Mouse (Mus musculus): Measurements from ENCODE around the gene Inka1.
A peak's percentile ranks its signal among the peaks of the same experiment; 100 is the strongest.
"Not testable (repeated sequence)": the region's sequence is repeated elsewhere in the genome, so short reads cannot be mapped to it uniquely, and the experiment has no call there.

The Inka1 gene

GRCm38 (mm10) chr9:107985131-107986119, at the start of gene Inka1:
Gene Inka1 (minus strand): TSS chr9:107985879.
- peak; percentile 93 for DNase-seq (ENCODE audit: low read depth)

- no peak for DNase-seq (ENCODE audit: low read depth)
Measured at GRCm38 (mm10) chr9:108032126-108032525, 46.4 kb upstream of the Inka1 start.

- no peak for DNase-seq (ENCODE audit: low read depth)
Measured at GRCm38 (mm10) chr9:108027867-108028266, 42.2 kb upstream of the Inka1 start.

- no peak for DNase-seq (ENCODE audit: low read depth)
Measured at GRCm38 (mm10) chr9:108026584-108026983, 40.9 kb upstream of the Inka1 start.

- DNase-seq (ENCODE audit: low read depth): no peak
Measured at GRCm38 (mm10) chr9:108023216-108023615, 37.5 kb upstream of the Inka1 start.

GRCm38 (mm10) chr9:108020741-108021140, 35.1 kb upstream of the Inka1 start:
- DNase-seq (ENCODE audit: low read depth): no peak

- DNase-seq (ENCODE audit: low read depth): no peak
Measured at GRCm38 (mm10) chr9:108017127-108017526, 31.4 kb upstream of the Inka1 start.

GRCm38 (mm10) chr9:108013577-108013976, 27.9 kb upstream of the Inka1 start:
- DNase-seq (ENCODE audit: low read depth): not testable (repeated sequence)

- no peak for DNase-seq (ENCODE audit: low read depth)
Measured at GRCm38 (mm10) chr9:108010385-108010784, 24.7 kb upstream of the Inka1 start.

GRCm38 (mm10) chr9:108008041-108008440, 22.4 kb upstream of the Inka1 start:
- DNase-seq (ENCODE audit: low read depth): no peak

GRCm38 (mm10) chr9:108003531-108003890, 17.8 kb upstream of the Inka1 start:
- DNase-seq (ENCODE audit: low read depth): peak; percentile 66

- peak; percentile 69 for DNase-seq (ENCODE audit: low read depth)
Measured at GRCm38 (mm10) chr9:108002778-108003530, 17.3 kb upstream of the Inka1 start.

GRCm38 (mm10) chr9:108001922-108002770, 16.5 kb upstream of the Inka1 start, which contains the start of gene Ip6k1:
Gene Ip6k1 (plus strand): TSS chr9:108002501.
- DNase-seq (ENCODE audit: low read depth): peak; percentile 100

GRCm38 (mm10) chr9:107996049-107996448, 10.4 kb upstream of the Inka1 start, which contains the start of gene Gm20662:
Gene Gm20662 (plus strand): TSS chr9:107996349.
- DNase-seq (ENCODE audit: low read depth): no peak

- DNase-seq (ENCODE audit: low read depth): no peak
Measured at GRCm38 (mm10) chr9:107995513-107995912, 9.8 kb upstream of the Inka1 start.

GRCm38 (mm10) chr9:107994464-107994863, 8.8 kb upstream of the Inka1 start:
- DNase-seq (ENCODE audit: low read depth): no peak

GRCm38 (mm10) chr9:107993013-107993412, 7.3 kb upstream of the Inka1 start:
- no peak for DNase-seq (ENCODE audit: low read depth)

- DNase-seq (ENCODE audit: low read depth): no peak
Measured at GRCm38 (mm10) chr9:107992197-107992596, 6.5 kb upstream of the Inka1 start, which contains the start of gene Cdhr4. Gene Cdhr4 (plus strand): TSS chr9:107992497.

GRCm38 (mm10) chr9:107987950-107988349, 2.3 kb upstream of the Inka1 start:
- no peak for DNase-seq (ENCODE audit: low read depth)

- DNase-seq (ENCODE audit: low read depth): peak; percentile 84
Measured at GRCm38 (mm10) chr9:107986376-107986775, 697 bp upstream of the Inka1 start.

GRCm38 (mm10) chr9:107984754-107985055, 974 bp downstream of the Inka1 start:
- no peak for DNase-seq (ENCODE audit: low read depth)

Data from naive thymus-derived CD4-positive, alpha-beta T cell, adult 2 months (primary cell).